ENCODE assay signal across 14 mouse cellular contexts in the genomic region with DNA sequence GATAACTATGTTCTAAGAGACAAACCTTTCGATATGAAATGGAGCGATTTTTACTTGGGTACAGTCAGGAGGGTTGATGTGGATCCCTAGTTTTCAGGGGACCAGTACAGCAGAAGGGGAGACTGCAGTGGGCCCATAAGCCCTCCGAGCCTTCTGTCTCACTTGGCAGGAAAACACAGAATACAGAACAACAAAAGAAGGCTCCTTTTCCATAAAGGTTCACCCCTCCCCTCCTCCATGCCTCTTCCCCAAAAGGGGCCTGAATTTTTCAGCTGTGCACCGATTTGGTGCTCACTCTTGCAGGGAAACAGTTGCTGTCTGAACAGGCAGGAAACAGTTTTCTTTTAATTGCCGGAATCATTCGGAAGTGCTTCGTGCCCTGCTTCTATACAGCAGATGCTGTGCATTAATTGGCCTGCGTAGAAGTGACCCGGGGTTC. TPM values are rescaled to one million over a fixed set of nuclear protein-coding genes. Genes with fewer than 3 reads are reported as not detected.
DNase-seq lines count a peak whose midpoint lies in the region; ATAC-seq and TF ChIP-seq lines count a peak whose summit lies in the region.
"Had no signal": no experiment of that assay in that cellular context is flagged by ENCODE, and none has a peak within 500 bp of the region (broad histone marks: within the 10 kb centered on the region; RNA-seq: fewer than 3 reads in every experiment).

No protein-coding gene starts in this region.

- no peak overlapping the region for H3K9ac ChIP-seq in forebrain, embryonic 14.5 days (ENCODE audit: low read length)
- peak overlapping the region; percentile 4; the same call in 1 of the 2 replicates for H3K9ac ChIP-seq in limb, embryonic 13.5 days
- H3K9ac ChIP-seq: liver, embryonic 12.5 days had no signal

- 20% methylated on average over 9 of the region's 9 CpGs for WGBS in forebrain, embryonic 14.5 days
- WGBS in limb, embryonic 13.5 days = 31% methylated on average over 9 of the region's 9 CpGs

- intact Hi-C loops in left cerebral cortex, adult 2 months (cut with DNase I) = no loop called here

- no peaks in the 10 kb centered on the region for H3K36me3 ChIP-seq in forebrain, embryonic 14.5 days (ENCODE audit: control insufficient read depth, insufficient read depth, low read length)
- no peaks in the 10 kb centered on the region; the same call in 1 of the 2 replicates for H3K36me3 ChIP-seq in limb, embryonic 13.5 days
- H3K36me3 ChIP-seq: liver, embryonic 12.5 days had no signal

- H3K4me1 ChIP-seq in forebrain, embryonic 14.5 days (ENCODE audit: control insufficient read depth, insufficient read depth, low read length) = peaks cover 31% of the 10 kb centered on the region
- peaks cover 21% of the 10 kb centered on the region for H3K4me1 ChIP-seq in limb, embryonic 13.5 days
- H3K4me1 ChIP-seq: liver, embryonic 12.5 days; megakaryocyte, embryonic 14.5 days had no signal

- no peak for TF ChIP-seq CTCF in left cerebral cortex, adult 2 months (IDR thresholded peaks at IDR 0.05)

- H3K27ac ChIP-seq in left cerebral cortex, adult 2 months = peak overlapping the region; percentile 1; the same call in 1 of the 2 replicates
- peak overlapping the region; percentile 72 for H3K27ac ChIP-seq in forebrain, embryonic 14.5 days (ENCODE audit: low read depth, low read length)
- H3K27ac ChIP-seq in limb, embryonic 13.5 days = no peak overlapping the region
- H3K27ac ChIP-seq: liver, embryonic 12.5 days; stomach, postnatal 0 days had no signal

- H3K4me2 ChIP-seq in forebrain, embryonic 14.5 days (ENCODE audit: low read length) = 0 out of 2 replicates have a peak overlapping the region, but pooled peaks have one; percentile 2
- H3K4me2 ChIP-seq in limb, embryonic 13.5 days (replicated peaks) = no peak overlapping the region
- H3K4me2 ChIP-seq: liver, embryonic 12.5 days had no signal

- H3K4me3 ChIP-seq in left cerebral cortex, adult 2 months = no peak overlapping the region
- H3K4me3 ChIP-seq in forebrain, embryonic 14.5 days (ENCODE audit: low read depth, low read length) = no peak overlapping the region
- no peak overlapping the region for H3K4me3 ChIP-seq in limb, embryonic 13.5 days
- H3K4me3 ChIP-seq: liver, embryonic 12.5 days; megakaryocyte, embryonic 14.5 days had no signal

- H3K27me3 ChIP-seq in forebrain, embryonic 14.5 days (replicated peaks; ENCODE audit: control insufficient read depth, insufficient read depth, low read length) = no peaks in the 10 kb centered on the region
- H3K27me3 ChIP-seq in limb, embryonic 13.5 days = peaks cover 12% of the 10 kb centered on the region
- H3K27me3 ChIP-seq: CH12.LX; liver, embryonic 12.5 days; megakaryocyte, embryonic 14.5 days had no signal

- peak; percentile 58 for ATAC-seq in forebrain, embryonic 14.5 days
- peak; percentile 21; the same call in 1 of the 2 replicates for ATAC-seq in limb, embryonic 13.5 days (ENCODE audit: low FRiP score, low read depth)
- ATAC-seq: liver, embryonic 12.5 days had no signal

- no peaks in the 10 kb centered on the region for H3K9me3 ChIP-seq in forebrain, embryonic 14.5 days (replicated peaks; ENCODE audit: control insufficient read depth, low read length)
- H3K9me3 ChIP-seq in limb, embryonic 13.5 days = no peaks in the 10 kb centered on the region
- H3K9me3 ChIP-seq: liver, embryonic 12.5 days; megakaryocyte, embryonic 14.5 days had no signal

- no peak for DNase-seq in left cerebral cortex, adult 2 months (ENCODE audit: extremely low spot score in 1 of 2, low spot score in 2 of 2)
- DNase-seq in left cerebral cortex, adult 8-10 months (ENCODE audit: low spot score in 2 of 2) = no peak
- peak; percentile 80 for DNase-seq in forebrain, embryonic 14.5 days (ENCODE audit: low spot score)
- DNase-seq in gastrocnemius, postnatal 4 days (ENCODE audit: low spot score in 2 of 2) = no peak
- no peak for DNase-seq in yolk sac, embryonic 10.5 days (ENCODE audit: low spot score)
- DNase-seq in layer of hippocampus, postnatal 36 days = no peak
- no peak for DNase-seq in spleen, postnatal 4 days (ENCODE audit: low spot score in 2 of 2)
- DNase-seq: heart, adult 18-20 months; right cerebral cortex, adult 18-20 months had no signal

RNA-seq across cellular contexts. Expression of a gene that starts 31.3 kb away (rescaled TPM):
- total RNA-seq in left cerebral cortex, adult 2 months (2021) = 10 to 100 TPM; 29.8 to 29.9 TPM
- total RNA-seq in left cerebral cortex, adult 8-10 months (2022) = 10 to 100 TPM; 33.0 to 39.9 (median 34.3) TPM
- 6.9 and 7.7 TPM in 2 replicates for polyA plus RNA-seq in forebrain, embryonic 14.5 days (2014; fragmentation: Nextera tagmentation; extraction: Ambion mirVana)
- polyA plus RNA-seq in limb, embryonic 13.5 days (2015; fragmentation: Nextera tagmentation; extraction: Ambion mirVana) = 9.7 and 10.7 TPM in 2 replicates
- total RNA-seq in gastrocnemius, postnatal 4 days (2021) = 1 to 10 TPM; 7.5 to 9.4 TPM
- 10 to 100 TPM; 27.4 to 36.3 TPM for total RNA-seq in layer of hippocampus, postnatal 36 days (2021)
